Mouse (Mus musculus) MEL (cell line): Measurements from ENCODE around the gene Gm43552. TPM values are rescaled to one million over a fixed set of nuclear protein-coding genes. Genes with fewer than 3 reads are reported as not detected.
A peak's percentile ranks its signal among the peaks of the same experiment; 100 is the strongest.
"Not testable (repeated sequence)": the region's sequence is repeated elsewhere in the genome, so short reads cannot be mapped to it uniquely, and the experiment has no call there.

Experiments used
- DNase-seq: peaks from one replicate; pipeline ENCODE4 v3.0.0; 2011; ENCODE audit warnings: low read depth, low spot score
- H3K27ac ChIP-seq: 2 replicates; pipeline ENCODE4 v1.5.1; 2012; ENCODE audit warnings: low read depth, mild to moderate bottlenecking, control low read depth, low read length, moderate library complexity; ENCODE audit not compliant: control insufficient read depth
- H3K27me3 ChIP-seq, 2 experiments: fragments of 150-350 bp in 1 of 2; sonication (generic) in 1 of 2; 2 replicates each; pipeline ENCODE4 v1.6.1; 2012; ENCODE audit warnings: low read length in 2 of 2, mild to moderate bottlenecking in 2 of 2, improper control_type of control experiment in 1 of 2, moderate library complexity in 1 of 2; ENCODE audit not compliant: insufficient read depth in 2 of 2, control insufficient read depth in 1 of 2
- H3K36me3 ChIP-seq, 2 experiments: 2 replicates each; pipeline ENCODE4 v1.6.1; 2012 to 2014; ENCODE audit warnings: low read length in 2 of 2, improper control_type of control experiment in 1 of 2, inconsistent platforms in 1 of 2, mild to moderate bottlenecking in 1 of 2; ENCODE audit not compliant: insufficient read depth in 2 of 2, control insufficient read depth in 1 of 2
- H3K4me1 ChIP-seq, 2 experiments: fragments of 150-350 bp in 1 of 2; sonication (generic) in 1 of 2; 2 replicates each; pipeline ENCODE4 v1.6.1; 2012; ENCODE audit warnings: low read length in 2 of 2, improper control_type of control experiment in 1 of 2, mild to moderate bottlenecking in 1 of 2; ENCODE audit not compliant: insufficient read depth in 2 of 2, control insufficient read depth in 1 of 2
- H3K4me3 ChIP-seq, 2 experiments: fragments of 150-350 bp in 1 of 2; sonication (generic) in 1 of 2; 2 replicates each; pipeline ENCODE4 v1.5.1; 2012; ENCODE audit warnings: low read depth in 2 of 2, low read length in 2 of 2, mild to moderate bottlenecking in 2 of 2, moderate library complexity in 2 of 2, control low read depth in 1 of 2, improper control_type of control experiment in 1 of 2; ENCODE audit not compliant: control insufficient read depth in 1 of 2, insufficient read depth in 1 of 2
- H3K79me2 ChIP-seq: 2 replicates; pipeline ENCODE4 v1.6.1; 2012; ENCODE audit warnings: mild to moderate bottlenecking, low read length, moderate library complexity; ENCODE audit not compliant: control insufficient read depth, poor library complexity, insufficient read depth
- H3K9ac ChIP-seq: 2 replicates; pipeline ENCODE4 v1.6.1; 2012; ENCODE audit warnings: low read depth, mild to moderate bottlenecking, control low read depth, low read length, moderate library complexity; ENCODE audit not compliant: control insufficient read depth, poor library complexity, severe bottlenecking
- H3K9me3 ChIP-seq: fragments of 150-350 bp; sonication (generic); replicated peaks from 2 replicates; pipeline ENCODE4 v1.6.1; 2012; ENCODE audit warnings: mild to moderate bottlenecking, low read length, improper control_type of control experiment, moderate library complexity; ENCODE audit not compliant: insufficient read depth
- CTCF ChIP-seq, 3 experiments: IDR thresholded peaks in 2 of 3; conservative IDR thresholded peaks in 1 of 3; 2 replicates each; pipeline ENCODE4 v1.5.1; 2011 to 2012; ENCODE audit warnings: low read length in 3 of 3, low read depth in 2 of 3, mild to moderate bottlenecking in 2 of 3, improper control_type of control experiment in 1 of 3, inconsistent platforms in 1 of 3, mixed read lengths in 1 of 3, moderate library complexity in 1 of 3; ENCODE audit not compliant: control insufficient read depth in 1 of 3, insufficient read depth in 1 of 3, poor library complexity in 1 of 3, severe bottlenecking in 1 of 3
- E2F4 ChIP-seq: IDR thresholded peaks from 2 replicates; pipeline ENCODE4 v1.6.1; 2011; ENCODE audit warnings: low read depth, low read length, improper control_type of control experiment, borderline replicate concordance
- EP300 ChIP-seq, 2 experiments: IDR thresholded peaks; 2 replicates each; pipeline ENCODE4 v1.6.1; 2011; ENCODE audit warnings: improper control_type of control experiment in 2 of 2, low read length in 2 of 2, low read depth in 1 of 2, mild to moderate bottlenecking in 1 of 2
- ETS1 ChIP-seq: IDR thresholded peaks from 2 replicates; pipeline ENCODE4 v1.6.1; 2012; ENCODE audit warnings: low read depth, mild to moderate bottlenecking, inconsistent platforms, low read length, improper control_type of control experiment, moderate library complexity
- GABPA ChIP-seq: IDR thresholded peaks from 2 replicates; pipeline ENCODE4 v1.6.1; 2012; ENCODE audit warnings: low read depth, mild to moderate bottlenecking, inconsistent platforms, low read length, improper control_type of control experiment, moderate library complexity
- GATA1 ChIP-seq: IDR thresholded peaks from 2 replicates; pipeline ENCODE4 v1.6.1; 2011; ENCODE audit warnings: low read depth, low read length, improper control_type of control experiment
- HCFC1 ChIP-seq: IDR thresholded peaks from 2 replicates; pipeline ENCODE4 v1.6.1; 2012; ENCODE audit warnings: low read depth, mild to moderate bottlenecking, inconsistent platforms, low read length, improper control_type of control experiment, moderate library complexity
- MAFK ChIP-seq: IDR thresholded peaks from 2 replicates; pipeline ENCODE4 v1.6.1; 2011; ENCODE audit warnings: low read depth, mild to moderate bottlenecking, low read length, improper control_type of control experiment, borderline replicate concordance
- MEF2A ChIP-seq: IDR thresholded peaks from 2 replicates; pipeline ENCODE4 v1.6.1; 2014; ENCODE audit warnings: low read depth, mild to moderate bottlenecking, inconsistent platforms, low read length, improper control_type of control experiment; ENCODE audit not compliant: poor library complexity, insufficient replicate concordance, severe bottlenecking; ENCODE audit errors: extremely low read depth
- MXI1 ChIP-seq: IDR thresholded peaks from 2 replicates; pipeline ENCODE4 v1.6.1; 2011; ENCODE audit warnings: mild to moderate bottlenecking, low read depth, low read length, improper control_type of control experiment
- NELFE ChIP-seq: IDR thresholded peaks from 2 replicates; pipeline ENCODE4 v1.6.1; 2011; ENCODE audit warnings: low read depth, low read length, improper control_type of control experiment
- POLR2AphosphoS5 ChIP-seq: IDR thresholded peaks from 2 replicates; pipeline ENCODE4 v1.6.1; 2012; ENCODE audit warnings: low read depth, borderline replicate concordance, mild to moderate bottlenecking, inconsistent platforms, low read length, moderate library complexity, mixed read lengths
- RAD21 ChIP-seq: IDR thresholded peaks from 2 replicates; pipeline ENCODE4 v1.6.1; 2011; ENCODE audit warnings: mild to moderate bottlenecking, low read depth, low read length, improper control_type of control experiment
- TBP ChIP-seq: IDR thresholded peaks from 2 replicates; pipeline ENCODE4 v1.8.0; 2011; ENCODE audit warnings: low read depth, low read length, improper control_type of control experiment
- TCF12 ChIP-seq: IDR thresholded peaks from 2 replicates; pipeline ENCODE4 v1.6.1; 2014; ENCODE audit warnings: low read depth, mild to moderate bottlenecking, inconsistent platforms, low read length, improper control_type of control experiment, moderate library complexity
- UBTF ChIP-seq: IDR thresholded peaks from 2 replicates; pipeline ENCODE4 v1.6.1; 2012; ENCODE audit warnings: low read depth, mild to moderate bottlenecking, inconsistent platforms, low read length, improper control_type of control experiment, moderate library complexity, borderline replicate concordance; ENCODE audit not compliant: insufficient read depth
- ZMIZ1 ChIP-seq: IDR thresholded peaks from 2 replicates; pipeline ENCODE4 v1.6.1; 2012; ENCODE audit warnings: low read depth, mild to moderate bottlenecking, inconsistent platforms, low read length, improper control_type of control experiment, moderate library complexity
- ZNF384 ChIP-seq: IDR thresholded peaks from 2 replicates; pipeline ENCODE4 v1.6.1; 2012; ENCODE audit warnings: low read depth, mild to moderate bottlenecking, inconsistent platforms, low read length, improper control_type of control experiment
- polyA plus RNA-seq, 2 experiments: library from polyadenylated mRNA; stranded (reverse) in 1 of 2; unstranded in 1 of 2; fragments of >175 nt in 1 of 2; fragments of >200 nt in 1 of 2; gene quantifications; 2 replicates each; pipeline versions ENCODE4 v1.2.1 to v1.2.4; 2012; ENCODE audit warnings: low replicate concordance in 2 of 2, low read depth in 1 of 2; ENCODE audit not compliant: insufficient read length in 2 of 2, insufficient read depth in 1 of 2, missing spikeins in 1 of 2
- total RNA-seq: library from RNA; depleted of rRNA; stranded (reverse); fragments of 300-350 nt; gene quantifications from 2 replicates; pipeline ENCODE4 v1.2.3, GENCODE M21; 2012

Gm43552 gene
- total and polyA plus RNA-seq, 3 experiments: 1.7 TPM; not detected in 2

GRCm38 (mm10) chr5:65476739-65477138 lies 15.9 kb downstream of the Gm43552 start:
- not testable (repeated sequence) for H3K4me3 ChIP-seq, H3K9ac ChIP-seq, H3K9me3 ChIP-seq, H3K27me3 ChIP-seq, H3K27ac ChIP-seq, H3K79me2 ChIP-seq
- peaks cover 0 to 23% of the 10 kb centered on the region in 2 experiments; a peak in 2 of 4 replicates for H3K36me3 ChIP-seq
- TF ChIP-seq ETS1: peak; percentile 43; the same call in 1 of the 2 replicates
- TF ChIP-seq MEF2A: 0 out of 2 replicates have a peak, but pooled peaks have one; percentile 43
- TF ChIP-seq EP300 (IDR thresholded peaks at IDR 0.05; ENCODE audit: low read depth in 1 of 2, low read length in 2 of 2): peak in 1 of 2 experiments; percentile 16; a peak in 1 of 4 replicates
- 0 out of 2 replicates have a peak, but pooled peaks have one; percentile 29 for TF ChIP-seq GATA1
- peak; percentile 61; the same call in 1 of the 2 replicates for TF ChIP-seq TCF12
- peaks cover 12 to 16% of the 10 kb centered on the region in 2 experiments for H3K4me1 ChIP-seq
- peak; percentile 36 for DNase-seq

DNA sequence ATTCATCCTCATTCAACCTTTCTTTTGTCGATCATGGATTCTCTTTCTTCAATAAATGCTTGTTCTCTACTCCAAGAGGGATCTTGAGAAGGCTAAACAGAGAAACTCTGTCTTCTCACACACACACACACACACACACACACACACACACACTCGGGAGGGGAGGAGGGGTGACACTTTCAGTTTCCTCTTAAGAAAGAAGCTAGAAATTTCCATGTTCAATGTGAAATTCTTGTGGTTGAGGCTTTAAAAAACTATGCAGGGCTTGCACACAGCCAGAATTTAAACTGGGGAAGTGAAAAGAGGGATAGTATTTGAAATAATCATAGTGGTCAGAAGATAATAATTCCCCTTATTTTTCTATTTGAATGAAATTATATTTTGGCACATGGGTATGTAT lies 16.8 kb downstream of the Gm43552 start:
- Histone ChIP-seq H3K4me1 (peaks cover 7 to 13% of the 10 kb centered on the region in 2 experiments; a peak in 3 of 4 replicates), H3K27ac (no peak overlapping the region), H3K27me3 (no peaks in the 10 kb centered on the region), H3K36me3 (peaks cover 0 to 17% of the 10 kb centered on the region in 2 experiments; a peak in 2 of 4 replicates), H3K4me3 (no peak overlapping the region), H3K79me2 (no peaks in the 10 kb centered on the region), H3K9me3 (no peaks in the 10 kb centered on the region), H3K9ac (no peak overlapping the region)
- peak; percentile 24 for DNase-seq
- no peak for TF ChIP-seq POLR2AphosphoS5
- no peak for TF ChIP-seq RAD21
- no peak for TF ChIP-seq CTCF (IDR thresholded peaks at IDR 0.05 in 2 of 3, conservative IDR thresholded peaks at IDR 0.05 in 1 of 3; ENCODE audit: control insufficient read depth in 1 of 3, insufficient read depth in 1 of 3, low read depth in 2 of 3, low read length in 3 of 3, poor library complexity in 1 of 3, severe bottlenecking in 1 of 3)
- no peak for TF ChIP-seq MAFK
- no peak for TF ChIP-seq E2F4
- no peak for TF ChIP-seq HCFC1
- no peak for TF ChIP-seq NELFE
- no peak for TF ChIP-seq ZNF384
- no peak for TF ChIP-seq GATA1
- TF ChIP-seq MXI1: no peak
- no peak for TF ChIP-seq TBP
- TF ChIP-seq UBTF: no peak
- TF ChIP-seq ZMIZ1: no peak
- TF ChIP-seq GABPA: no peak
- TF ChIP-seq TCF12: no peak
